Mouse (Mus musculus) kidney, adult 11 months (tissue): ENCODE measurements around the gene Cxcl1.
"Not testable (repeated sequence)": the region's sequence is repeated elsewhere in the genome, so short reads cannot be mapped to it uniquely, and the experiment has no call there.

ENCODE experiments used
- DNase-seq: peaks from one replicate; pipeline ENCODE4 v3.0.0; 2022

The Cxcl1 gene

DNA sequence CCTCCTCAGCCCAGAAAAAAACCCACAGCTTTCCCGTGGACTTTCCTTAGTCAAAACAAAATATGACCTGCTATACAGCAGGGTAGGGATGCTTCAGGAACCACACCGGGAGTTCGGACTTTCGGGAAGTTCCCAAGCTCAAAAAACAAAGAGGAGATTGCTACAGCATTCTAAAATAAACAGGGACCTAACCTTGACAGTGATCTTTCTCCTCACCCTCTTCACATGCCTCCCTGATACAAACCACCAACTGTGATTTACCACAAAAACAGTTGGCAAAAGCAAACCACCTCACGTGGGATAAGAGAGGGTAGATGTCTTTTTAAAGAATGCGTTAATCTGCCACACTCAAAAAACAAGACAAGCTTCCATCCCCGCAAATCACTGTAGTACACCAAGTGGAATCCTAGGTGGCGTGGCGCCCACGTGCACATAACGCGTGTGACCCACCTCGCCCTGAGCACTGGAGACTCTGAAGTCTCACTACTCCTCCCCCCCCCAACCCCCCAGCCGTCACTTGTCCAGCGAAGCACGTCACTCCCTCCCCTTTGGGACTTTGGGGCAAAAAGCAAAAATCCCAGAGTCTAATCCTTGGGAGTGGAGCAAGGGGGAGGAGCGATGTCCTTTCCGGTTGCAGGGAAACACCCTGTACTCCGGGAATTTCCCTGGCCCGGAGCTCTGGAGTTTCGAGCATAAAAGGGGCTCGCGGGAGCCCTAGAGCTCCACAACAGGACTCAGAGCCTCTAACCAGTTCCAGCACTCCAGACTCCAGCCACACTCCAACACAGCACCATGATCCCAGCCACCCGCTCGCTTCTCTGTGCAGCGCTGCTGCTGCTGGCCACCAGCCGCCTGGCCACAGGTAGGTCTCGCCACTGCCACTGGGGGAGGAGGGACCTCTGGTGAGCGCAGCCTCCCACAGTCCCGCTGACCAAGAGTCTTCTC is at the start of gene Cxcl1:
Gene Cxcl1 (plus strand): TSS at position 723 of the 945 bp plus-strand sequence.
- DNase-seq, result peak; percentile 44

GRCm38 (mm10) chr5:90843891-90844290 is 47.1 kb upstream of the Cxcl1 start:
- peak; percentile 13 for DNase-seq

DNA sequence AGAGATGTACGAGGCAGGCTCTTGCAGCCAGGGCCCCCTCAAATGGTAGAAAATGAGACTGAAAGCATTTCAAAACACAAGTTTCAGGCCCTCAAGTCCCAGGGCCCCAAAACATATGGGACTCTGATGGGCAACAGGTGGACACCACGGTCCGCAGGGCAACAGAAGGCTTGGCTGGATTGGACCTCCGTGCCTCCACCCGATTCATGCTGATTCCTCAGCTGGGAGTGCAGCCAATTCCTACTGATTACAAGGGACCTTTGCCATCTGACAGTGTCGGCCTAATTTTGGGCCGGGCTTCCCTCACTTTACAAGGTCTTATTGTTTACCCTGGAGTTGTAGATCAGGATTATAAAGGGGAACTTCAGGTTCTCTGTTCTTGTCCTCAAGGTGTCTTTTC is 40.9 kb upstream of the Cxcl1 start:
- DNase-seq, result not testable (repeated sequence)

DNA sequence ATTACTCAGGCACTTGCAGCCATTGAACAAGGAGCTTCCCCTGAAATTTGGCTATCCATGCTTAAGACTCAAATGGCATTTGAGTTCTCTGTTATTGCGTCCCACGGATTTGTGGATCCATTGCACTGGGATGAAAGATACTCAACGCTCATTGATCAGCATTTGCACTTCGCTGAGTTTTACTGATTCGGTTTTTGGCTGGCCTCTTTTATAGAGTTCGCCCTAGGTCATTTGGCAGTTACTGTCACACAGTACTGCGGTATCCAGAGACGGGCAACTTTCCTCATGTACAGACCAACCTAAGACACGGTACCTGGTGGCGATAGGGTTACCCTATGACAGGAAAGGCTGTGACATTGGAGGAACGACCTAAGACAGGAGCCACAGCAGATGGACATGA is 39.6 kb upstream of the Cxcl1 start:
- not testable (repeated sequence) for DNase-seq

- no peak for DNase-seq
Observed at GRCm38 (mm10) chr5:90853206-90853605, 37.8 kb upstream of the Cxcl1 start.

GRCm38 (mm10) chr5:90855308-90856230 is 35.5 kb upstream of the Cxcl1 start:
- DNase-seq, result no peak

- no peak for DNase-seq
Observed at GRCm38 (mm10) chr5:90857463-90857862, 33.6 kb upstream of the Cxcl1 start.

DNA sequence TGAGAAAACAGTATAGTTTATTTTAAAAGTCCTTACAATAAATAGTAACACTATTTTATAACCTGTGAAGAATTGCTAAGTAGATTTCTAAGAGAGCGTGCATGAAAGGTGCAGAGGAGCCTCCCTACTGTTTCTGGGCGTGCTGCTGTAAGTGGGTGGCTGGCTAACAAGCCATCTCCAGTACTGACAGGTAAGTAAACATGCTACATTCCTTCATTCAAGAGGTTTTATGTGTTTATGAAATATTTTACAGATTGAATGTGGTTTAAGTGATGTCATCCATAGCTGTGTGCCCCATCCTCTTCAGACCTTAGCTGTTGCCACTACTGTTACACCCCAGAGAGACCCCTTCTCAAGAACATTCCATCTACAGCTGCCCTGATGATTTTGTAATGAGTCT is 32.6 kb upstream of the Cxcl1 start:
- DNase-seq, result no peak

DNA sequence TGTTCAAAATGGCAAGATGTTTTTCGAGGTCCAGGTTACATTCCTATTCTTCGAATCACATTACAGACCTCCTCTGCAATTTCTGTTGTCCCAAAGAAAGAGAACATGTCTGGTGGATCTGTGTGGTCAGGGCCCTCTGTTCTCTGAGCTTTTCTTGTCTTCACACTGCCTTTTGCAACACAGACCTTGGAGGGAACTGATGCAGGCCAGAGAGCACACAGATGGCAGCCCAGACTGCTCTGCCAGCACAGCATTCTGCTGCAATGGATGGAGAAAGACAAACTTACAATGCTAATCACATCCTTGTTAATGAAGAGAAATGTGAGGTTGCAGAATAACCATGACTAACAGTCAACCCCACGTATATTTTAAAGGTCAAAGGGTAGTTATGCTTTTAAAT is 32.0 kb upstream of the Cxcl1 start:
- DNase-seq, result no peak

DNA sequence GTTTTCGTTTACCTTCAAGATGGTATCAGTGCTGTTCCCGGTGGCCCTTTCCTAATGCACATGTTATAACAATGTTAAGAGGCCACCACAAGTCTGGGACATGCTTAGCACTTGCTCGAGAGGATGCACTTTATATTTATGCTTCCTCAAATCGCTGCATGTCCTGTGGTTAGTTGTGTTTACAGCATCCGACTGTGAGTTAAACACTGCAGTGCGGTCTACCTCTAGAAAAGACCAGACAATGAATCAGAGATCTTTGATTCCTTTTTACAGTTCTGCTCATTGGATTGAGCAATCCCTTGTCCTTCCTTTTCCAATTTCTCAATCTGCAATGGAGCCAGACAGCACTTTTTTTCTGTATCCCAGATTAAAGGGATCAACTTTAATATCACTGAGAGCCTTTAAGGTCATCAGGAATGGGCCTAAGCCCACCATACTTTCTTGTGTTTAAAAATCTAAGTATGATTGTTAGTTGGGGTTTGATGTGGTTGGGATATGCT is 29.1 kb upstream of the Cxcl1 start:
- no peak for DNase-seq

DNA sequence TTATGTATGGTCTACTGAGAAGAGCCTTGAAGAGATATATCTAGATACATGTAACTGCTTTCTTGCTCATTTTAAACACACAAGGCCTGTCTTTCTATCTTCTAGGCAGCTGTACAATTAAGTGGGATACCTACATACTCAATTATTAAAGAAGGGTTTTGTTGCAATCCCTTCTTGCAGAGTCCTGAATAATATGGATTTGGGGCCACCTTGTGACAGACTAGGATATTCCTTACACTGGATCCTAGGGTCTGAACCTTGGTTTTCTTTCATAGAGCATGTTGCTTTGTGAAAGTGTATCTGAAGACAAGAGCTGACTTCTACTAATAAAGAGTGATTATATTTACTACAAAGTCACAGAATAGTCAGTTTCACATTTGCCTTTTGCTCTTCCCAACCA is 24.3 kb upstream of the Cxcl1 start:
- no peak for DNase-seq

DNA sequence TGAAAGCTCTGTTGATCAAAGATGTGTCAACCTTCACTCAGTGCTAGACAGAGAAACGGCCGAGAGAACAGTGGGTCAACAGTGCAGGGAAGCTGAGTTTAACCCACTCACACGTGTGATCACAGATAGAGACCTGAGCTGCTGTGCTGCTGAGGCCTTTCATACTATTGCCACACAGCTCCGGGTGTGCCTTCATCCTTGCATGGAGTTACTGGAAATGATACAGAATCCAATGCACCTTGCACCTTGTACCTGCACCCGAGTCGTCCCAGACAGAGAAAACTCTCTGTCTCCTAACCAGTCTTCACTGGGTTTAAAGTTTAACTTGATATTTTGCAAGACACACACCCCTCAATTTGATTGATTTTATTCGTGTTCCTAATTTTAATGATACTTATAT is 18.7 kb upstream of the Cxcl1 start:
- peak; percentile 66 for DNase-seq

DNA sequence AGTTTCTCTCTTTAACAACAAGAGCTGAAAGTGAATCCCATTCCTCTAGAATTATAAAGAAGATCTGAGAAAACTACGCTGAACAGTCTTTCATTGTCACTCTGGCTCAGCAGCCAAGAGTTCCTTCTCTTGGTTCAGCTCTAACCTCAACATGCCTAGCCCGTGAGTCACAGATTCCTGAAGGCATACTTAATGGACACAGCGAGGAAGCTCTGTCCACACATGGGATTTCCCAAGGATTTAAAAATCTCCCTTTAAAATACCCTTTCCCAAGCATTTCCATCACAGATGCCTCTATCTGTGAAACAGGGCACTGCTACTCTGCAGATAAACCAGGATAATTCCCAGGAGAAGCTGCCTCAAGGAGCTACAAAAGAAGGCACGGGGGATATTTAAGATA is 15.0 kb upstream of the Cxcl1 start:
- no peak for DNase-seq

GRCm38 (mm10) chr5:90876471-90877172 is 14.4 kb upstream of the Cxcl1 start:
- no peak for DNase-seq

DNA sequence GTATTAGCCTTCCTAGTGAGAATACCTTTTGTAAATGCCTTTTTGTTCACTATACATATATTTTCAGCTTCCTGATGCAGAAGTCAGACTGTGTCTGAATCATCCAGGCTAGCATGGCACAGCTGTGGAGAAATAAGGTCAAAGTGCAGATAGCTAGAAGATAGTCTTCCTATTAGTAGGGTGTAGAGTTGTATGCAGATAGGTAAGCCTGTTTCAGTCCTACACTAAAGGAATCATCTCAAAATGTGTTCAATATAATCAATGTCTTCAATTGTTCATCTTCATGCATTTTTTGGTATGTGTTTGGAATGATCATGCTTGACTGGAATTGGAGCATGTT is 13.9 kb upstream of the Cxcl1 start:
- DNase-seq, result no peak

DNA sequence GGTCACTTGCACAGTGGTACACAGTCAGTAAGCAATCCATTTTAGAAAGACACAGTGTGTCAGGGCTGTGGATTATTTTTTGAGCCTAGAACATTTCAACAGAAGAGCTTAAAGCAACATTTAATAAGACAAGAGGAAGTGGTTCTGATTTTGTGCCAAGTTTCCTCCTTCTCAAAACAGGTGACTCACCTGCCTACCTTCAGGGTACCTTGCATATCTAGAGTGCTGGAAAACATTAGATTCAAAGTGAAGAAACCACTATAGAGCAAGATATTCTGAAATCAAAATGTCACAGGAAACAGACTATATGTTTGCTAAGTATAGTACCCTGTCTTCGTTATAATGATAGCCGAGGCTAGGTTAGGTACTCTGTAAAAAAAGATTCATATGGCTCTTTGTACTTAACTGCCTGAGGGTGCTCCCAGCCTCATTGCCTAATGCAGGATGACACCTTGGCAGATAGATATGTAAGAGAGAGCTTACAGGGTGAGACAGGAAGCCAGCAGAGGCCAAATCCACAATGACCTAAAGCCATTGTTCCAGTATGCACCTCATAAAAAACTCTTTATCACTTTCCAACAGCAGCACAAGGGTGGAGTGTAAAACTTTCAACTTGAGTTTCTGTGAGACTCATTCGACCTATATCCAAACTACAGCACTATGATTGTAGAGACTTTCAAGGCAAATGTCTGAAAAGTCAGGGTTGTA is 11.6 kb upstream of the Cxcl1 start:
- no peak for DNase-seq

- DNase-seq, result no peak
Observed at GRCm38 (mm10) chr5:90880335-90880850, 10.6 kb upstream of the Cxcl1 start.

DNA sequence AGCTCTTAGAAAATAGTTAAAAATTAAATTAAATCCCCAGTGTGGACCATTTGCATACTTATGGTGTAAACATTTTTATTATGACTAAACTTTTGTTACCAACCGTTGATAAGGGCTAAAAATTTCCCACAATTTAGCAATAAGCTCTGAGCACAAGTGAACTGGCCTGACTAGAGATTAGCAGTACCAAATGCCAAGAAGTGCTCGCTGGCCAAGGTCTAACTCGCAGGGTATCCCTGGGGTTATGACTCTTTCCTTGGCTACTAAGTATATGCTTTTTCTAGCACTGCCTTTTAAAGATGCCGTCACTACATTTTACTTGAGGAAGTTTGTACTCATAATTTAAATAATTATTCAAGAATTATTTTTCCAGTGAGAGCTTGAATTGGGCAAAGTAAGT is 10.0 kb upstream of the Cxcl1 start:
- DNase-seq, result no peak

DNA sequence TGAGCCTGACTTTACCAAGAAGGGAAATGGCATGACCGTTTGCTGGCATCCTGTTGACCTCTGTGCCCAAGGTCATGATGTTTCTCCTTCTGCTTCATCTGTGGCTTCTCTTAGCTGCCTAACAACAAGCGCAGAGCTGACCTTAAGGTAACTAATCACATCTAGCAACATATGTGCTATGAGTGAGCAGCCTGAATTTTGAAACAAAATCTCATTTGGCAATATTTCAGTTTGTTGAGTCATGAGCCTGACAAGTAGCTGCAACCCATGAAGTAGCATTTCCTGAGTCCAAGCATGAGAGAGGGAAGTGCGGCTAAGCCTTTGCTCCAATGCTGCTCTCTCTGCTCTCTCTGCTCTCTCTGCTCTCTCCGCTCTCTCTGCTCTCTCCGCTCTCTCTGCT is 9.4 kb upstream of the Cxcl1 start:
- no peak for DNase-seq

DNA sequence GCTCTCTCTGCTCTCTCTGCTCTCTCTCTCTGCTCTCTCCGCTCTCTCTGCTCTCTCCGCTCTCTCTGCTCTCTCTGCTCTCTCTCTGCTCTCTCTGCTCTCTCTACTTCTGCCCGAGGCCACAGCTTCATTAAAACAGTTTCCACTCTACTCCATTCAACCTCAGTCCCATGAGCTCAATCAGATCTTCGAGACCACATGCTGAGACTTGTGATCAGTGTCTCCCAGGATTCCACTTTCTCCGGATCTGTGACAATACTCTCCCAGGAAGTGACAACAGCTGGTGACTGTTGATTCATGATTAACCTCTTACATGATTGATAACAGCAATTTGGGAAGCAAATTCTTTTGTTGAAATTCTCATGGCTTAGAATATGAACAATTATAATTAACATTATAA is 8.9 kb upstream of the Cxcl1 start:
- DNase-seq, result no peak

DNA sequence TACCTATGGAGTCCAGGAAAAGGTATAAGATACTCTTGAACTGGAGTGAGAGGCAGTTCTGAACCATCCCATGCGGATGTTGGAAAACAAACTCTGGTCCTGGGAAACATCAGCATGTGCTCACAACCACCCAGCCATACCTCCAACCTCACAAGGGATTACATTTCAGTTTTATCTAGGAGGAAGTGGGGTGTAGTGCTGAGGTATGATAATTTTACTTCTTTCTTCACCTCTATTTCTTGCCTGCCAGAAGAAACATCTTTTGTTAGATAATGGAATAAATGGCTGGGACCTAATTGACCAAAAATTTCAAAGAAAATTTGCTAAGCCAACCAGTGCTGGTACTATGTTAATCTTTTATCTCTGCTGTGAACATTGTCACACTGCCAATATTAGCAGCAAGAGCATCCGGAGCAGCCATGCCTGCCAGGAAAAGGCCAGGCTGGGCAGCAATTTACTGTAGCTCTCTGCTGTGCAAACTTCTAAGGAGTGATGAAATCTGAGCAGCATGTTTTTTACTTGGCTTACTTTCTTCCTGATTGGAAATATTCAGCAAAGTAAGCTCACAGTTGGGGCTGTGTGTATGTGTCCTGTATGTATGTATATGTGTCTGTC is 6.3 kb upstream of the Cxcl1 start:
- DNase-seq, result peak; percentile 24

- no peak for DNase-seq
Observed at GRCm38 (mm10) chr5:90888661-90889060, 2.4 kb upstream of the Cxcl1 start.
